In the genomic region with DNA sequence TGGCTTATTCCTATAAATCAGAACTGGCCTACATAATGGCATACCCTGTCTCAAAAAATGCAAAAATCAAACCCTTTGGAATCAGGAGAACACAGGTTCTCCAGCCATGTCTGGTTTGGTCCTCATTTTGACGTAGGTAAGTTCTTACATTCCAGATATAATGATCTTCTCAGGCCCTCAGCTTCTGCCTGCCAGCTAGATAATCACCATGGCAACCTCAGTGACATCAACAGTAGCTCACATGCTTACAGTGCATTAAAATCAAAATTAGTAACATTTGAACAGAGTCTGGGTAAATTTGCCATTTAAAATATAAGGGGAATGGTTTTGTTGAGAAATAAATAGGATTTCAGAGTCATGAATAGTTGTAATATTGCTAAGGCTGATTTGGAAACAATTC, we compare ENCODE assay signal across 23 mouse cellular contexts. TPM values are rescaled to one million over a fixed set of nuclear protein-coding genes. Genes with fewer than 3 reads are reported as not detected.
DNase-seq lines count a peak whose midpoint lies in the region; ATAC-seq and TF ChIP-seq lines count a peak whose summit lies in the region.
"Had no signal": no experiment of that assay in that cellular context is flagged by ENCODE, and none has a peak within 500 bp of the region (broad histone marks: within the 10 kb centered on the region; RNA-seq: fewer than 3 reads in every experiment).

No protein-coding gene starts in this region.

- H3K4me1 ChIP-seq in forebrain, embryonic 14.5 days (ENCODE audit: control insufficient read depth, insufficient read depth, low read length), result no peaks in the 10 kb centered on the region
- H3K4me1 ChIP-seq in forebrain, embryonic 12.5 days, result no peaks in the 10 kb centered on the region
- H3K4me1 ChIP-seq in MEL (ENCODE audit: control insufficient read depth in 1 of 2, insufficient read depth in 2 of 2, low read length in 2 of 2), result peaks cover 0 to 2% of the 10 kb centered on the region in 2 experiments; a peak in 1 of 4 replicates
- H3K4me1 ChIP-seq: embryonic facial prominence, embryonic 12.5 days; heart, embryonic 12.5 days; hindbrain, embryonic 10.5 days; intestine, embryonic 15.5 days had no signal

- DNase-seq in forebrain, embryonic 14.5 days (ENCODE audit: low spot score), result peak; percentile 26
- DNase-seq in layer of hippocampus, adult 9-11 months, result peak; percentile 5
- DNase-seq in layer of hippocampus, postnatal 25 days (ENCODE audit: extremely low spot score in 1 of 2, low spot score in 1 of 2), result no peak
- DNase-seq in MEL (ENCODE audit: low read depth, low spot score) (peak; percentile 16), MN1 (ENCODE audit: low spot score) (peak; percentile 7)
- DNase-seq: adrenal gland, postnatal 14 days; cerebellum, adult 11 months; cerebellum, adult 8-10 months; cerebellum, postnatal 14 days; gastrocnemius, adult 2 months; gastrocnemius, postnatal 25 days; kidney, adult 18-20 months had no signal

- H3K27ac ChIP-seq in forebrain, embryonic 14.5 days (ENCODE audit: low read depth, low read length), result no peak overlapping the region
- no peak overlapping the region for H3K27ac ChIP-seq in forebrain, embryonic 12.5 days
- H3K27ac ChIP-seq in MEL (ENCODE audit: control insufficient read depth, low read depth, low read length), result no peak overlapping the region
- H3K27ac ChIP-seq: embryonic facial prominence, embryonic 12.5 days; gastrocnemius, adult 2 months; hindbrain, embryonic 10.5 days; hindbrain, embryonic 14.5 days; intestine, embryonic 15.5 days had no signal

- TF ChIP-seq POLR2A in MEL (IDR thresholded peaks at IDR 0.05; ENCODE audit: control insufficient read depth in 1 of 2, insufficient read depth in 1 of 2, low read depth in 1 of 2, low read length in 2 of 2, poor library complexity in 1 of 2), result no peak

- no peak overlapping the region for H3K4me2 ChIP-seq in forebrain, embryonic 14.5 days (ENCODE audit: low read length)
- H3K4me2 ChIP-seq in forebrain, embryonic 12.5 days, result no peak overlapping the region
- H3K4me2 ChIP-seq: embryonic facial prominence, embryonic 12.5 days; heart, embryonic 12.5 days; hindbrain, embryonic 14.5 days; intestine, embryonic 15.5 days had no signal

- TF ChIP-seq CTCF in MEL (IDR thresholded peaks at IDR 0.05 in 2 of 3, conservative IDR thresholded peaks at IDR 0.05 in 1 of 3; ENCODE audit: control insufficient read depth in 1 of 3, insufficient read depth in 1 of 3, low read depth in 2 of 3, low read length in 3 of 3, poor library complexity in 1 of 3, severe bottlenecking in 1 of 3), result no peak

- no peak for TF ChIP-seq EP300 in MEL (IDR thresholded peaks at IDR 0.05; ENCODE audit: low read depth in 1 of 2, low read length in 2 of 2)

- no peak for TF ChIP-seq RAD21 in MEL (IDR thresholded peaks at IDR 0.05; ENCODE audit: low read depth, low read length)

- no peaks in the 10 kb centered on the region for H3K79me2 ChIP-seq in MEL (ENCODE audit: control insufficient read depth, insufficient read depth, low read length, poor library complexity)

- 56% methylated on average over 1 of the region's 1 CpGs for WGBS in forebrain, embryonic 14.5 days
- WGBS in forebrain, embryonic 12.5 days, result 74% methylated on average over 1 of the region's 1 CpGs

- no peaks in the 10 kb centered on the region for H3K9me3 ChIP-seq in forebrain, embryonic 14.5 days (replicated peaks; ENCODE audit: control insufficient read depth, low read length)
- no peaks in the 10 kb centered on the region for H3K9me3 ChIP-seq in forebrain, embryonic 12.5 days
- no peaks in the 10 kb centered on the region for H3K9me3 ChIP-seq in MEL (replicated peaks; ENCODE audit: insufficient read depth, low read length)
- H3K9me3 ChIP-seq: embryonic facial prominence, embryonic 12.5 days; heart, embryonic 12.5 days; hindbrain, embryonic 10.5 days; intestine, embryonic 15.5 days had no signal

- H3K9ac ChIP-seq in forebrain, embryonic 14.5 days (ENCODE audit: low read length), result no peak overlapping the region
- no peak overlapping the region for H3K9ac ChIP-seq in forebrain, embryonic 12.5 days
- no peak overlapping the region for H3K9ac ChIP-seq in MEL (ENCODE audit: control insufficient read depth, low read depth, low read length, poor library complexity, severe bottlenecking)
- H3K9ac ChIP-seq: embryonic facial prominence, embryonic 12.5 days; heart, embryonic 12.5 days; hindbrain, embryonic 14.5 days; intestine, embryonic 15.5 days had no signal

- no peak for ATAC-seq in forebrain, embryonic 14.5 days
- no peak for ATAC-seq in forebrain, embryonic 12.5 days (ENCODE audit: low FRiP score)
- ATAC-seq in frontal cortex, adult (ENCODE audit: low TSS enrichment), result no peak
- ATAC-seq: intestine, embryonic 15.5 days had no signal

- H3K4me3 ChIP-seq in forebrain, embryonic 14.5 days (ENCODE audit: low read depth, low read length), result no peak overlapping the region
- H3K4me3 ChIP-seq in forebrain, embryonic 12.5 days (replicated peaks), result no peak overlapping the region
- no peak overlapping the region for H3K4me3 ChIP-seq in MEL (ENCODE audit: control insufficient read depth in 1 of 2, insufficient read depth in 1 of 2, low read depth in 2 of 2, low read length in 2 of 2)
- H3K4me3 ChIP-seq: embryonic facial prominence, embryonic 12.5 days; gastrocnemius, adult 2 months; heart, embryonic 12.5 days; hindbrain, embryonic 10.5 days; intestine, embryonic 15.5 days had no signal

- H3K36me3 ChIP-seq in forebrain, embryonic 14.5 days (ENCODE audit: control insufficient read depth, insufficient read depth, low read length), result no peaks in the 10 kb centered on the region
- H3K36me3 ChIP-seq in forebrain, embryonic 12.5 days (replicated peaks), result no peaks in the 10 kb centered on the region
- no peaks in the 10 kb centered on the region; a peak in 1 of 4 replicates for H3K36me3 ChIP-seq in MEL (ENCODE audit: control insufficient read depth in 1 of 2, insufficient read depth in 2 of 2, low read length in 2 of 2)
- H3K36me3 ChIP-seq: embryonic facial prominence, embryonic 12.5 days; heart, embryonic 12.5 days; hindbrain, embryonic 10.5 days; intestine, embryonic 15.5 days had no signal

- H3K27me3 ChIP-seq in forebrain, embryonic 14.5 days (replicated peaks; ENCODE audit: control insufficient read depth, insufficient read depth, low read length), result no peaks in the 10 kb centered on the region
- peaks cover 14% of the 10 kb centered on the region for H3K27me3 ChIP-seq in forebrain, embryonic 12.5 days
- H3K27me3 ChIP-seq in MEL (ENCODE audit: control insufficient read depth in 1 of 2, insufficient read depth in 2 of 2, low read length in 2 of 2), result no peaks in the 10 kb centered on the region
- H3K27me3 ChIP-seq: intestine, embryonic 15.5 days had no signal

TF ChIP-seq in MEL, 35 proteins besides CTCF, POLR2A, EP300 and RAD21:
- TF ChIP-seq ZKSCAN1 (IDR thresholded peaks at IDR 0.05; ENCODE audit: low read depth, low read length), result no peak
- TF ChIP-seq GATA1 (IDR thresholded peaks at IDR 0.05; ENCODE audit: low read depth, low read length), result peak; percentile 66

RNA-seq across cellular contexts. Expression of a gene that starts 22.2 kb away (rescaled TPM):
- polyA plus RNA-seq in forebrain, embryonic 14.5 days (2014; fragmentation: Nextera tagmentation; extraction: Ambion mirVana), result 2.7 and 3.2 TPM in 2 replicates
- 0.55 and 0.89 TPM in 2 replicates for polyA plus RNA-seq in forebrain, embryonic 12.5 days (2016; fragmentation: Nextera tagmentation; extraction: Ambion mirVana)
- total RNA-seq in layer of hippocampus, postnatal 25 days (2021), result 1 to 10 TPM in 1 of 2 experiments, under 1 TPM in 1; 0.91 to 1.0 TPM
- total RNA-seq in MEL (2012; rRNA removed), result not detected in 2 replicates
- not detected for polyA plus RNA-seq in MEL (2012; ENCODE audit: insufficient read depth in 1 of 2, insufficient read length in 2 of 2, low read depth in 1 of 2, low replicate concordance in 2 of 2, missing spikeins in 1 of 2)
- total RNA-seq: common myeloid progenitor, adult 5-6 weeks; gastrocnemius, adult 2 months; gastrocnemius, postnatal 25 days; heart, adult 8-10 months; heart, postnatal 25 days had no signal
- polyA plus RNA-seq: heart, embryonic 12.5 days; heart, embryonic 16.5 days; intestine, embryonic 15.5 days had no signal

Comparison
In these comparisons a context has a peak if more than half of its experiments do, and no peak if none do; other contexts are left out.
1. DNase-seq: peak in forebrain, embryonic 14.5 days (single experiment), layer of hippocampus, adult 9-11 months (single experiment), MEL (single experiment) and MN1 (single experiment); none in layer of hippocampus, postnatal 25 days (0 of 2).